ENCODE assay signal across 8 mouse cellular contexts in the genomic region with DNA sequence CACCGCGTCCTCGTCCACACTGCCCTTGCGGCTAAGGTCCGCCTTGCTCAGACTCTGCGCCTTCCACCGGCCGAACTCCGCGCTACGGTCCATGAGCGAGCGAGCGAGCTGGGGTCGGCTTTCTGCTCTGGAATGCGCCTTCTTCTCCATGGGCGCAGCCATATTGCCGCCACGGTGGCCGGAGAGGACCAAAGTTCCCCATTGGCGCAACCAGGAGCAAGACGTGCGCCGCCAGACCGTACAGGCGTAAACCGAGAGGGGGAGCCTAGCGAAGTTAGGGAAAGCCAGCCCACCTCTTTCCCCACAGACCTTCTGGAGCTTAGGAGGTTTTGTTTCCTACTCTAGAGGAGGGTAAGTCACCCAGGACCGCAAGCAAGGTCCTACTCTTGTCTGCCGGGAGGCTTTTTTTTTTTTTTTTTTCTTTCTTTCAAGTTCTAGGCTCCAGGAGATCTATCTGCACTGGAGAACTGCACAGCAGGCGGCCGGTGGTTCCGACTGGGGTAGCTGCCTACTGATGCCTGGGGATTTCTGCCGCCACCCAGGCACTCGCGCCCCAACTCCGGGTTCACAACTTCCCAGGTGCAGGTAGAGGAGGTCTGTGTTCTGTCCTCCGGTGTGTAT. TPM values are rescaled to one million over a fixed set of nuclear protein-coding genes. Genes with fewer than 3 reads are reported as not detected.
DNase-seq lines count a peak whose midpoint lies in the region; ATAC-seq lines count a peak whose summit lies in the region.

A gene (minus strand): TSS at position 171 of the 621 bp plus-strand sequence.

- H3K27me3 ChIP-seq in heart, embryonic 10.5 days (ENCODE audit: insufficient read depth, poor library complexity, severe bottlenecking), result no peaks in the 10 kb centered on the region
- H3K27me3 ChIP-seq in kidney, embryonic 15.5 days, result no peaks in the 10 kb centered on the region

- peak within 1 kb of the TSS; percentile 78 for H3K9ac ChIP-seq in kidney, embryonic 15.5 days

- WGBS in heart, embryonic 10.5 days, result under 1% methylated on average over 38 of the region's 38 CpGs
- WGBS in kidney, embryonic 15.5 days, result under 1% methylated on average over 38 of the region's 38 CpGs

- peak within 1 kb of the TSS; percentile 90 for H3K4me3 ChIP-seq in heart, embryonic 10.5 days
- H3K4me3 ChIP-seq in kidney, embryonic 15.5 days (replicated peaks), result peak within 1 kb of the TSS; percentile 73

- H3K4me2 ChIP-seq in kidney, embryonic 15.5 days, result peak within 1 kb of the TSS; percentile 77

- DNase-seq in B cell, adult 2 months, result peak; percentile 89 to 90
- peak; percentile 99 for DNase-seq in brain, adult 2 months (ENCODE audit: low read depth, low spot score)
- peak; percentile 97 for DNase-seq in heart, embryonic 10.5 days (ENCODE audit: low spot score)
- peak; percentile 94 for DNase-seq in liver
- DNase-seq in spleen, postnatal 4 days (ENCODE audit: low spot score in 2 of 2), result peak; percentile 92 to 97

- ATAC-seq in erythroblast, adult 5-6 weeks (replicated peaks; ENCODE audit: low FRiP score, poor library complexity, severe bottlenecking), result peak; percentile 87
- ATAC-seq in kidney, embryonic 15.5 days (replicated peaks; ENCODE audit: low FRiP score), result peak; percentile 96
- ATAC-seq in monocyte, adult 5-6 weeks (replicated peaks; ENCODE audit: insufficient number of reproducible peaks, low FRiP score, low TSS enrichment, poor library complexity, severe bottlenecking), result peak; percentile 86

- H3K36me3 ChIP-seq in heart, embryonic 10.5 days, result peaks cover 25% of the 10 kb centered on the region
- H3K36me3 ChIP-seq in kidney, embryonic 15.5 days, result peaks cover 27% of the 10 kb centered on the region

- peaks cover 3% of the 10 kb centered on the region; the same call in 1 of the 2 replicates for H3K4me1 ChIP-seq in heart, embryonic 10.5 days
- H3K4me1 ChIP-seq in kidney, embryonic 15.5 days, result peaks cover 11% of the 10 kb centered on the region; the same call in 1 of the 2 replicates

- H3K9me3 ChIP-seq in heart, embryonic 10.5 days, result no peaks in the 10 kb centered on the region
- H3K9me3 ChIP-seq in kidney, embryonic 15.5 days (replicated peaks), result no peaks in the 10 kb centered on the region

- peak within 1 kb of the TSS; percentile 99 for H3K27ac ChIP-seq in heart, embryonic 10.5 days
- peak within 1 kb of the TSS; percentile 98 for H3K27ac ChIP-seq in kidney, embryonic 15.5 days

RNA-seq across cellular contexts. Expression of the gene that starts here (rescaled TPM):
- total RNA-seq in erythroblast, adult 5-6 weeks (2015; ENCODE audit: low replicate concordance), result 1.3 TPM in 1 of 2 replicates, not detected in the other
- 0.34 and 1.4 TPM in 2 replicates for total RNA-seq in erythroblast, adult 5-6 weeks (2017; ENCODE audit: low replicate concordance)
- 14.6 and 18.2 TPM in 2 replicates for polyA plus RNA-seq in heart, embryonic 10.5 days (2016; fragmentation: Nextera tagmentation; extraction: Ambion mirVana)
- polyA plus RNA-seq in kidney, embryonic 15.5 days (2015; fragmentation: Nextera tagmentation; extraction: Ambion mirVana), result 13.8 and 15.8 TPM in 2 replicates
- total RNA-seq in monocyte, adult 5-6 weeks (2017), result 0.86 to 3.5 TPM (median 2.7 TPM) in 3 replicates

Comparison
In these comparisons a context has a peak if more than half of its experiments do, and no peak if none do; other contexts are left out.
1. Peak in every context shown above with its lines: DNase-seq, ATAC-seq, H3K4me3 ChIP-seq and H3K27ac ChIP-seq.